Mouse (Mus musculus) hindlimb bud, embryonic 11.5 days (tissue): ENCODE measurements at regions not wholly inside any gene's neighbourhood (a gene's known extent, or its start where the extent isn't known, plus 50 kb on each side); places are given as distances from the start of the nearest gene placed in this dataset.

Experiments used
- DNase-seq: peaks from one replicate; pipeline ENCODE4 v3.0.0-alpha.2; 2012; ENCODE audit warnings: low read depth, low spot score; ENCODE audit errors: extremely low spot score

- no peak for DNase-seq
Observed at GRCm38 (mm10) chr13:106738011-106738410, 198.7 kb downstream of the Ipo11 start.

DNA sequence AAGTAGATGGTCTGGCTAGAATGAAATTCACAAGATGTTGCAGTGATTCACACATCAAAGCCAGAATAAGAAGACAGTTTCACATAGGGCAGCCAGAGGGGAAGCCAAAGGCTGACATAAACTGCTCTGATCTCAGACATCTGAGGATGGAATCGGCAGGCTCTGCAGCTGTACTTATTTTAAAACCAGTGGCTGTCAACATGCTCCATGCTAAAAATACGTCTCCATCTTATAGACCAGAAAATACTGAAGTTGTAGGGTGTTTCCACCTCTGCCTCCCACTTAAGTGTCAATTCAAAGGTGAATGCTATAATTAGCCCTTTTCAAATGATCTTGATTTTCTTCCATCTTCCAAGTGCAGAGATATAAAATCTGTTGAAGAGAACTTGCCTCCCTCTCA lies 202.4 kb downstream of the Ipo11 start:
- DNase-seq = no peak

DNA sequence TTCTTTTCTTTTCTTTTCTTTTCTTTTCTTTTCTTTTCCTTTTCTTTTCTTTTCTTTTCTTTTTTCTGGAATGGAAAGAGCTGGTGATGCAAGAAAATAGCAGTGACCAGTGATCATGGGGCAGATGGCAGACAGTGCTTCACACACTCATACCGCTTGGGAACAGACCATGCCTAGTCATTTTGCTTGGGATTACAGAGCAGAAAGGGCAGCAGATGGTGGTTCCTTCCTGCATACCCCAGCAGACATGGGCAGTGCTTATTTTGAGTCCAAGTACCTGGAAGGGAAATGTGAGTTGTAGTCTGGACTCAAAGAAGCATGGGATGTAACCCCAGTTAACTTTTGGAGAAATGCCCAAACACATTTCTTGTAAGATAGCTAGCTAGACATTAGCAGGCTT lies 203.9 kb downstream of the Ipo11 start:
- no peak for DNase-seq

DNA sequence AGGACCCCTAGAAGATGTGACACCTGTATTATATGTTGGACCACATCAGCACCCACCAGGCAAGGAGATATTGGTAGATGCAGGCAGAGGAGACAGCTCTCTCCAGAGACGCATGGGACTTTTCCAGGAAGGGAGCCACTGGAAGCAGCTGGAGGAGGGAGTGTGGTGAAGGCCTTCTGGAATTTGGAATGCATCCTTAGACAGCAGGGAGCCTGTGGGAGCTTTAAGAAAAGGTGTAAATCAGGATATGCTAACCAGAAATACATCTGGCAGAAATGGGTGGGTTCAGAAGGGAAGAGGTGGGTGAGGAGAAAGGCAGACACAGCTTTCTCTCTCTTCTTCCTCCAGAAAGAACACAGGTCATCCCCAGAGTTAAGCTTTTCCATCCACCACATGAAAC lies 213.4 kb downstream of the Ipo11 start:
- DNase-seq = no peak

DNA sequence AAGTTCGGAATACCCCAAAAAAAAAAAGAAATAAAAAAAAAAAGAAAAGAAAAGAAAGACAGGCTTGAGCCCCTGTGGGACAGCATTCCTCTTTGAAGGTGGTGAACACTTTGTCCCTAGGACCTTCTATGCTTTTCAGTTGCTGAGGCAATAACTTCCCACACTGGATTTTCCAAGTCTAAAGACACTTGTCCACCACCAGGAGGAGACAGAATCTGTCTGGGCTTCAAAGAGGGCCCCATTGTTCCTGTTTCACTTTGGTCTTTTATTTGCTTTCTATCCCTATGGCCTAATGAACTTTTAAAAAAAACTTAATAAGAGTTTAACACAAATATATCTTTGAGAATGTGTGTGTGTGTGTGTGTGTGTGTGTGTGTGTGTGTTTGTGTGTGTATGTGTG lies 215.6 kb downstream of the Ipo11 start:
- no peak for DNase-seq

DNA sequence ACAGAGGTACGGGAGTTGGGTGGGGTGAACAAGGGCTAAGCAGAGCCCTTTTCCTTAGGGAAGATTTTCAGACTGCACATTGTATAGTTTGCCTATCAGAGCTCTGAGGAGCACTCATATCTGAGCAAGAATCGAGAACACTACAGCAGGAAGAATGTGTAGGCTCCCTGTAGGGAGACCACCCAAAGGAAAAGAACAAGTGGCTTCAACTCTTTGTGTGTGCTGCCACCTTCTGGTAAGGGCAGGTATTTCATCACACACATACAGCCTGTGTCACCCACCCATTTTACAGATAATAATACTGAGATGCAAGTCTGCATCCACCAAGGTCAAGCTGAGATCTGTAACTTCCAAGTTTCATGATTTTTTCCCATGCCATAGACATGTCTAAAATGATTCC lies 221.0 kb downstream of the Ipo11 start:
- DNase-seq = peak; percentile 5

DNA sequence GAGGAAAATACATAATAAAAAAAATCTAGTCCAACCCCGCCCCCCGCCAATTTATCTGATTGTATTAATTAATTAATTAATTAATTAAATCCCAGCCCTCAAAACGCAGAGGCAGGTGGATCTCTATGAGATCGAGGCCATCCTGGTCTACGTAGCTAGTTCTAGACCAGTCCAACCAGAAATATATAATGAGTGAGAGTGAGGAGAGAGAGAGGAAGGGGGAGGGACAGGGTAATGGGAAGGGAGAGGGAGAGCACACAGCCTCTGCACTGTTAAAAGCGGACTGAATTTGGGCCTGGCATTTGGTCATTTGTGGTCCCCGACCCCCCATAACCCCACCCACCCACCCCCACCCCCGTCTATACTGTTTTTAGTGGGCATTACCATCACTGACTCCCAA lies 221.5 kb downstream of the Ipo11 start:
- DNase-seq = no peak

DNA sequence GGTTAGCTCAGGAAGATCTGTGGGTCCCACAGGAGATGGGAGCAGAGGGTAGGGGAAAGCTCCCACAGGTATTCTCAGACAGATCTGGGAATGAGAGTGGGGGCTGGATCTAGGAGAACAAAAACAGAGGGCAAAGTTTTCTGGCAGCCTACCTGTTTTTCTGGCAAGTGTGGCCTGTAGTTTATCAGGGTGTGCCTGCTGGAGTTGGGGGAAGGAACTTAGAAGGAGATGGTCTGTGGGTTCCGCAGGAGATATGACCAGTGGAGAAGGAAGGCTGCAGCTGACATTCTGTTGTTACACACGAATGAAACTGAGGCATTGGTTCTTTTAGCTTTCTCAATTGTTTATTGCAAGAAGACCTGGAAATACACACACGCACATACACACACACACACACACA lies 226.2 kb downstream of the Ipo11 start:
- DNase-seq = no peak

DNA sequence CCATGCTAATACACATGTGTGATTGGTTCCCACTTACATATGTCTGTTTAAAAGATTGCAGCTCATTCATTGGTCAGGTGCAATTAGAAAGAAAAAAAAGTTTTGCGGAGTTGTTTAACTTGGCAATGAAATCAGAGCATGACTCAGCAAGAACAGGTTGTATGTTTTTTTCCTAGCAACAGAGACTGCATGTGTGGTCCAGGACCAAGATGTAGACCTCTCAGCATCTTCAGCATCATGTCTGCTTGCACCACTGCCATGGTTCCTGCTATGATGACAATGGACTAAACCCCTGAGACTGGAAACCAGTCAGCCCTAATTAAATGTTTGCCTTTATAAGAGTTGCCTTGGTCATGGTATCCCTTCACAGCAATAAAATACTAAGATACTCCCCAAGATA lies 236.4 kb downstream of the Ipo11 start:
- DNase-seq = no peak

- no peak for DNase-seq
Observed at GRCm38 (mm10) chr13:106699957-106700356, 236.8 kb downstream of the Ipo11 start.

GRCm38 (mm10) chr13:106691787-106692571 lies 244.8 kb downstream of the Ipo11 start:
- DNase-seq = no peak

DNA sequence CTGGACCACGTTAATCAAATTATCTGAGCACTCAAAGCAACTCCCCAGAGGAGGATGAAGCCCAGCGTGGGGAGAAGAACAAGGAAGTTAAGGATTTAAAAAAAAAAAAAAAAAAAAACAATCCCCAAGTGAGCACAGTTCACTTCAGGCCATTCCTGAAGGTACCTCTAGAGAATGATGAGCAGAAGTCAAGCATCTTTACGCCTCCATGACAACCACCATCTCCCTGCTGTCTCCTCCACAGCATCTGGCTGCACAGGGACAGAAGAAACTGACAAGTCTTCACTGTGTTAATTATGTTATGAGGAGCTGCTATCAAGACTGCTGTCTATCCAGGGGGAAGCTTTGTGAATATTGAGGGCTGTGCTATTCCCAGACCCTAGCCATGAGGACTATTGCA lies 246.6 kb downstream of the Ipo11 start:
- DNase-seq = no peak

DNA sequence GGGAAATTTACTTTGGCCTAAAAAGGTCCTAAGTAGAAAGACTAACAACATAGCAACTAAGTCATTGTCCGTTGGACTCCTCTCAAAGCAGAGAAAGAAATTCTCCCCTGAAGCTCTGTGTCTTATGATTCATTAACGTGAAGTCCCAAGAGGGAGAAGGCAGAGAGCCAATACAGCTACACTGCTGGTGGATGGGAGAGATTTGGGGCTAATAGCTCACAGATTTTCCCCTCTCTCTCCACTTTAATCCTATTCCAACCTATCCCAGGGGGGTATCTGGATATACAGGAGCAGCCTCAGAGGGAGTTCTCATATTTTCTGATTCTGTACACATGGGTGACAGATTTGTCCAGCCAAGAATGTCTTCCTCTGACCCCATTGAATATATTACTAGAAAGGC lies 247.1 kb downstream of the Ipo11 start:
- DNase-seq = no peak

DNA sequence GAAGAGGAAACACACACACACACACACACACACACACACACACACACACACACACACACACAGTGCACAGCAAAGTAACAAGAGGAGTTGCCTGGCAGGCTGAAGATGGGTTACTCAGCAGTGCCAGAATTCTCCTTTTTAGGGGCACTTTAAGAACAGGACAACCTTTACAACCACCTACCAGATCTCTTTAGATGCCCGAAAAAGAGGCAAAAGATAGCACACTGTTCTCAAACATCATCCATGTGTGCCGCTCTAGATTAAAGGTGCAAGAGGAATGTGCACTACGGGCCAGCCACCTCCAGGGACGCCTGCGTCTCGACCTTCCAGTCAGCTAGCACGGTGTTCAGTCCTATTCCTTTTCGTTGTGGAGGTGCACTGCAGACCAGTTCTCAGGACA lies 247.7 kb downstream of the Ipo11 start:
- DNase-seq = no peak

GRCm38 (mm10) chr13:106669665-106670064 lies 267.1 kb downstream of the Ipo11 start:
- DNase-seq = no peak

GRCm38 (mm10) chr13:106662195-106662594 lies 274.6 kb downstream of the Ipo11 start:
- no peak for DNase-seq

DNA sequence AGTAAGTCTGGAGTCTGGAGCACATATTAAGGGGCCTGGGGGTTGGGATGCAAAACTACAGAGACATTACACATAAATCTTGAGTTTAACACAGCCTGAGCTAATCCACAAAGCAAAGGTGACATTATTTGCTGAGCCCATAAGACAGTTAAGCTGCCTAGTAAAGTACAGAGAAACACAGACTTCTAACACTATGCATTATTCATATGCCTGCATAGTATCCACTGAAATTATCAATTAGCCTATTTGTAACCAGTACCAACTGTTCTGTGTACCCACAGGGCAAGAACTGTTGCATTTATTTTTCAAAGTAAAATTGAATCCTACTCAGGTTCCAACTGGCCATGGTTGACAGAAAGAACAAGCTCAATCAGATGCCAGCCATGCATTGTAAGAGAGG lies 287.4 kb downstream of the Ipo11 start:
- DNase-seq = no peak

DNA sequence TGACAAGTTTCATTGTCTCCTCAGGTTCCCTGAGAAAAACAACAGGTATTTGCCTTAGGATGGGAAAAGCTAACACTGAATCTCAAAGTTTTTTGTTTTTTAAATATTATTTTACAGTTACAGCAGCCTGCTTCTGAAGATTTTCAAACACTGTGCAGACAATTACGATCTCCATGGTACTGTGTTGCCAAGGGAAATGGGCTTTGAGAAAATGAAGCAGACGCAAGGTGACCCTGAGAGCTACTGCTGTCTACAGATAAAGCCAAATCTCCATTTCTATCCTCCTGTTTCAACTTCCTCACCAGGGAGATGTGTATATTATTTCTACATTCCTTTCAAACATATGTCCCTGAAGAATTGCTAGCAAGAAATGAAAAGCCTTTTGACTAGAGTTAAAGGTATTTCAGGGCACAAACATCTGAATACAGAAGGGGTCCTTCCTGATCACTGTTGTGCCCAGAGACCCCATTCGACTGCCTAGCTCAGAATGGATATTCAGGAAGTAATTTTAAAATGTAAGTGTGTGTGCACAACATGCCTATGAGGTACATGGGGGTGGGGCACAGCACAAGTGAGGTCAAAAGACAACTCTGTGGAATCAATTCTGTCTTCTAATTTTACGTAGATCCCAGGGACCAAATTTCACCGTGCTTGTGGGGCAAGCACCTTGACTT lies 293.3 kb downstream of the Ipo11 start:
- no peak for DNase-seq

DNA sequence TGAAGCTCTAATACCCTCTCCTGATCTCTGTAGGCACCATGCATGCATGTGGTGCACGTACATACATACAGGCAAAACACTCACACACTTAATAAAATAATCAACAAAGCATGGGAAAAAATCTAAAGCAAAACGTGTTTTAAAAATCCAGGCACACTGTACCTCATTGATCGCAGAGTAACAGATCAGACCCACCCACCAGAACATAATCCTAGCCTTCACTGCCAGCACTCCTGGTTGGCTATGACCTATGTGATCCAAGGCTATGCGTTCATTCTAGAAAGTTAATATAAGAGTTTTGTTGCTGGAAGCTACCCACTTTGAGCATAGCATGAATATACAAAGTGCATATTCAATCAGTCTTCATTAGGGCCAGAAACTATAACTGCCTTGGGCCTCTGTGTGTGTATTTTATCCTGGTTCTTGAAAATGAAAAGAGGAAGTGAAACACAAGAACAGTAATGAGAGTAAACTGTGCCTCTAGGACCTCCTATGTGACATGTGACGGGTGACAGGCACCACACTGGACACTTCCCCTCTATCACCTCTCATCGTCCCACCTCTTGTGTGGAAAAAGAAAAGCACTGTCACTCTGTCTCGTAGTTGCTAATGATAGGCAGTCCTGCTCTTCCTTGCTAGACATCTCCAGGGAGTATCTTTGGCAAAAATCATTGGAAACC lies 297.9 kb downstream of the Ipo11 start:
- DNase-seq = no peak

DNA sequence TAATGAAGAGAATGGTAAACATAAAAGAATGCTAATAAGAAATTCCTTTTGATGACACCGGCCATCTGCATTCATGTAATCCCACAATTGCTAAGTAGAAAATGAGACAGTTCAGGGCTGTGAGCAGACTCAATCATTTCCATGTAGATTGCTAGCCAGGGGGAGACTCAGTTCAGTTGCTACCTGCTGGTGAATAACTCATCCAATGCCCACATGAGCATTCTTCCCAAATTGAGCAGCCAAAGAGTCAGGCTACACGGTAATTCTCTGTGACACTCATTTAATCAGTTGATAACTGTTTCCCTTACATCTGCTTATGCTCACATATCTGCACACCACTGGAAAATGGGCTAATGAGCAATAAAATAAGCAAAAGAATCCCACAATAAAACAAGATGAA lies 345.0 kb downstream of the Ipo11 start:
- no peak for DNase-seq

DNA sequence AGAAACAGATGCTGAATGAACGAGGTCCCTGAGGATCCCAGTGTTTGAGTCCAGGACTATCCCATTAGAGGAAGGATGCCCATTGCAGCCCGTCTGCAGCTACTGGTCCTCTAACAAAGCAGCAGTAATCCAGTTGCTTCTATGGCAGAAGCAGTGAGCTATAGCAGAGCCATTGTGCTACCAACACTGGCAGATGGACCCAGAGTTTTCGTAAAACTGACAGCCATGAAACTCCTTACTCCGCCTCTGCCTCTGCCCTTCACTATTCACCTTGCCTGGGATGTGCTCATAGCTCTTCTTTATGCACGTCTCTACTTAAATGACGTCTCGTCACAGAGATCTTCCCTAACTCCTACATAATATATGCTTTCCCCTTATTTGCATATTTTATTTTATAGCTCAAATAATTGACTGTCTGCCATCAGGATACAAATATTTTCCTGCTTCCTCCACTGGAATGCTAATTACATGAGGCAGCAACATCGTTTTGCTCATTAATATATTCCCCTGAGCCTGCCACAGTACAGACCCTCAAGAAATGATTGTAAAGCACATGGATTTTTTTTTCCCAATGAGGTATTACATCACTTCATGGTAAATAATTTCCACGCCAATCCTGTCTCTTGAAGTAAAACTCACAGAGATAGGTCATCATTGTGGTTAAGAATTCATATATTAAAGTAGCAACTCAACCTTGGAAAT lies 368.9 kb downstream of the Ipo11 start:
- DNase-seq = no peak

GRCm38 (mm10) chr13:106562588-106562987 lies 374.2 kb downstream of the Ipo11 start:
- DNase-seq = no peak
